7 mouse cellular contexts compared by ENCODE assay signal in the genomic region with DNA sequence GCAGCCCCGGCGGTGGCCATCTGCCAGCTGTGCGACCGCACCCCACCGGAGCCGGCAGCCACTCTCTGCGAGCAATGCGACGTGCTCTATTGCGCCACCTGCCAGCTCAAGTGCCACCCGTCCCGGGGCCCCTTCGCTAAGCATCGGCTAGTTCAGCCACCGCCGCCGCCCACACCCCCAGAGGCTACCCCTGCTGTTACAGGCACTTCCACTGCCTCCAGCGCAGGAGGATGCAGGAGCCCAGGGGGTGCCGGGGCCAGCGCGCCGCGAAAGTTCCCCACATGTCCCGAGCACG. TPM values are rescaled to one million over a fixed set of nuclear protein-coding genes. Genes with fewer than 3 reads are reported as not detected.
DNase-seq lines count a peak whose midpoint lies in the region; ATAC-seq and TF ChIP-seq lines count a peak whose summit lies in the region.

No protein-coding gene starts in this region.

- intact Hi-C loops in left cerebral cortex, postnatal 36 days (cut with DNase I): loop anchor here (5.0 kb wide), 1 partner anchor 72 kb away; the partner anchor contains the start of genes Arv1 and Ttc13

- H3K4me3 ChIP-seq in forebrain, embryonic 12.5 days (replicated peaks): peak overlapping the region; percentile 66
- peak overlapping the region; percentile 61 for H3K4me3 ChIP-seq in hindbrain, postnatal 0 days (ENCODE audit: low read length)
- peak overlapping the region; percentile 7; the same call in 1 of the 2 replicates for H3K4me3 ChIP-seq in small intestine, adult 2 months (ENCODE audit: low read depth, low read length)

- H3K27me3 ChIP-seq in forebrain, embryonic 12.5 days: peaks cover 81% of the 10 kb centered on the region
- no peaks in the 10 kb centered on the region for H3K27me3 ChIP-seq in hindbrain, postnatal 0 days (ENCODE audit: insufficient read depth, low read length)
- H3K27me3 ChIP-seq in small intestine, adult 2 months (ENCODE audit: control insufficient read depth, insufficient read depth, low read length): peaks cover 37% of the 10 kb centered on the region

- TF ChIP-seq POLR2A in small intestine, adult 2 months (IDR thresholded peaks at IDR 0.05; ENCODE audit: low read depth, low read length): no peak

- WGBS in forebrain, embryonic 12.5 days: under 1% methylated on average over 25 of the region's 25 CpGs
- under 1% methylated on average over 25 of the region's 25 CpGs for WGBS in hindbrain, postnatal 0 days
- 2% methylated on average over 25 of the region's 25 CpGs for WGBS in small intestine, adult 2 months

- no peaks in the 10 kb centered on the region for H3K9me3 ChIP-seq in forebrain, embryonic 12.5 days
- no peaks in the 10 kb centered on the region for H3K9me3 ChIP-seq in hindbrain, postnatal 0 days (ENCODE audit: low read length)

- peak overlapping the region; percentile 90; the same call in 1 of the 2 replicates for H3K27ac ChIP-seq in forebrain, embryonic 12.5 days
- peak overlapping the region; percentile 96 for H3K27ac ChIP-seq in hindbrain, postnatal 0 days
- no peak overlapping the region for H3K27ac ChIP-seq in small intestine, adult 2 months (ENCODE audit: insufficient read depth, low read depth, low read length)

- H3K4me2 ChIP-seq in forebrain, embryonic 12.5 days: peak overlapping the region; percentile 99
- peak overlapping the region; percentile 83 for H3K4me2 ChIP-seq in hindbrain, postnatal 0 days (ENCODE audit: low read depth, low read length)

- no peaks in the 10 kb centered on the region for H3K36me3 ChIP-seq in forebrain, embryonic 12.5 days (replicated peaks)
- H3K36me3 ChIP-seq in hindbrain, postnatal 0 days (ENCODE audit: insufficient read depth, low read length): no peaks in the 10 kb centered on the region
- no peaks in the 10 kb centered on the region for H3K36me3 ChIP-seq in small intestine, adult 2 months (ENCODE audit: control insufficient read depth, insufficient read depth, low read length)

- peak overlapping the region; percentile 72 for H3K9ac ChIP-seq in forebrain, embryonic 12.5 days
- peak overlapping the region; percentile 78 for H3K9ac ChIP-seq in hindbrain, postnatal 0 days (replicated peaks; ENCODE audit: low read length)

- peaks cover 51% of the 10 kb centered on the region for H3K4me1 ChIP-seq in forebrain, embryonic 12.5 days
- peaks cover 13% of the 10 kb centered on the region for H3K4me1 ChIP-seq in hindbrain, postnatal 0 days (ENCODE audit: insufficient read depth, low read length)
- peaks cover 12% of the 10 kb centered on the region for H3K4me1 ChIP-seq in small intestine, adult 2 months (ENCODE audit: control insufficient read depth, insufficient read depth, insufficient read length, low read length)

- ATAC-seq in forebrain, embryonic 12.5 days (ENCODE audit: low FRiP score): peak; percentile 33
- ATAC-seq in hindbrain, postnatal 0 days: peak; percentile 21; the same call in 1 of the 2 replicates

- peak; percentile 65 for TF ChIP-seq CTCF in hindbrain, postnatal 0 days (IDR thresholded peaks at IDR 0.05; ENCODE audit: low read depth)
- no peak for TF ChIP-seq CTCF in small intestine, adult 2 months (IDR thresholded peaks at IDR 0.05; ENCODE audit: extremely low read depth, insufficient read length, insufficient replicate concordance, low read depth, low read length)

- DNase-seq in R1 (ENCODE audit: low read depth, low spot score): peak; percentile 65
- DNase-seq in c-Kit-positive CD71-positive TER-119-positive erythroid progenitor cells, embryonic 14.5 days (ENCODE audit: low spot score): peak; percentile 8
- DNase-seq in hindbrain, postnatal 0 days (ENCODE audit: low spot score): peak; percentile 86
- DNase-seq in left cerebral cortex, postnatal 36 days (ENCODE audit: low spot score in 2 of 2): peak; percentile 82
- DNase-seq in mesoderm, embryonic 11.5 days (ENCODE audit: low read depth, low spot score): peak; percentile 56

RNA-seq across cellular contexts. Expression of gene Trim67, which starts 1.5 kb away (rescaled TPM):
- 6.1 and 6.4 TPM in 2 replicates for polyA plus RNA-seq in forebrain, embryonic 12.5 days (2016; fragmentation: Nextera tagmentation; extraction: Ambion mirVana)
- 75.3 and 83.9 TPM in 2 replicates for total RNA-seq in hindbrain, postnatal 0 days (2014; rRNA removed)
- 19.2 and 19.5 TPM in 2 replicates for polyA plus RNA-seq in hindbrain, postnatal 0 days (2015; fragmentation: Nextera tagmentation; extraction: Ambion mirVana)
- total RNA-seq in left cerebral cortex, postnatal 36 days (2021): 1 to 10 TPM; 2.0 to 2.4 TPM
- polyA plus RNA-seq in small intestine, adult 2 months (2012; rRNA removed): 0.05 and 0.09 TPM in 2 replicates

RNA-seq across cellular contexts. Expression of gene Fam89a, which starts 42.8 kb away (rescaled TPM):
- polyA plus RNA-seq in forebrain, embryonic 12.5 days (2016; fragmentation: Nextera tagmentation; extraction: Ambion mirVana): 0.79 and 0.97 TPM in 2 replicates
- total RNA-seq in hindbrain, postnatal 0 days (2014; rRNA removed): 0.25 TPM in 1 of 2 replicates, not detected in the other
- 0.45 and 0.87 TPM in 2 replicates for polyA plus RNA-seq in hindbrain, postnatal 0 days (2015; fragmentation: Nextera tagmentation; extraction: Ambion mirVana)
- total RNA-seq in left cerebral cortex, postnatal 36 days (2021): under 1 TPM; 0.29 to 0.54 TPM
- polyA plus RNA-seq in small intestine, adult 2 months (2012; rRNA removed): 1.4 and 1.7 TPM in 2 replicates

Comparison
In these comparisons a context has a peak if more than half of its experiments do, and no peak if none do; other contexts are left out.
1. DNase-seq: peak in every context shown above with its lines; median percentile 86 in hindbrain, postnatal 0 days; 82 in left cerebral cortex, postnatal 36 days; 65 in R1; 56 in mesoderm, embryonic 11.5 days; 8 in c-Kit-positive CD71-positive TER-119-positive erythroid progenitor cells, embryonic 14.5 days.
2. H3K4me3 ChIP-seq: peak in every context shown above with its lines; median percentile 66 in forebrain, embryonic 12.5 days; 61 in hindbrain, postnatal 0 days; 7 in small intestine, adult 2 months.